Mouse (Mus musculus): Measurements from ENCODE around the gene Pik3r3.
"Not testable (repeated sequence)": the region's sequence is repeated elsewhere in the genome, so short reads cannot be mapped to it uniquely, and the experiment has no call there.

Pik3r3 gene

GRCm38 (mm10) chr4:116221140-116221851, at the start of gene Pik3r3:
Pik3r3 (plus strand) TSS chr4:116221618.
- peak; percentile 97 for DNase-seq (ENCODE audit: low spot score)

GRCm38 (mm10) chr4:116173072-116173471, 48.3 kb upstream of the Pik3r3 start, which contains the start of the genes 1700042G07Rik and Gm49337:
1700042G07Rik (plus strand) TSS chr4:116173372.
Gm49337 (plus strand) TSS chr4:116173384.
- DNase-seq (ENCODE audit: low spot score), result no peak

GRCm38 (mm10) chr4:116173752-116174151, 47.7 kb upstream of the Pik3r3 start:
- DNase-seq (ENCODE audit: low spot score), result no peak

- no peak for DNase-seq (ENCODE audit: low spot score)
These were observed 46.8 kb upstream of the Pik3r3 start for GRCm38 (mm10) chr4:116174466-116175116.

DNA sequence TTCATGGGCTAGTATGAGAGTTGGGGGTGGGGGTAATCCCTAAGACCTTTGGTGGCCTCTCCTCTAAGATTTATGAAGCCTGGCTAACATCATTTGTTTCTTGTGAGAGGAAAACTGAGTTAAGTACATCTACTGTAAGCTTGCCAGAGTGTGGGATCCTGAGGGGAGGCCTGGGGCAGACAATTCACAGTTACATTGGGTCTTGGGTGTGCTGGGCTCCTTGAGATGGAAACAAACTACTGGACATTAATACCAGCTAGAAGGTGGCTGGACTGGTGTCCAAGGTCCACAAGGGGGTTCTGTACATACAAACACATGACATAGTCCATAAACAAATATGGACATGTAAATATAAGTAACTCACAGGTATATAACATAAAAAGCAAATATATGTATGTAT, 46.3 kb upstream of the Pik3r3 start:
- DNase-seq (ENCODE audit: low spot score), result no peak

DNA sequence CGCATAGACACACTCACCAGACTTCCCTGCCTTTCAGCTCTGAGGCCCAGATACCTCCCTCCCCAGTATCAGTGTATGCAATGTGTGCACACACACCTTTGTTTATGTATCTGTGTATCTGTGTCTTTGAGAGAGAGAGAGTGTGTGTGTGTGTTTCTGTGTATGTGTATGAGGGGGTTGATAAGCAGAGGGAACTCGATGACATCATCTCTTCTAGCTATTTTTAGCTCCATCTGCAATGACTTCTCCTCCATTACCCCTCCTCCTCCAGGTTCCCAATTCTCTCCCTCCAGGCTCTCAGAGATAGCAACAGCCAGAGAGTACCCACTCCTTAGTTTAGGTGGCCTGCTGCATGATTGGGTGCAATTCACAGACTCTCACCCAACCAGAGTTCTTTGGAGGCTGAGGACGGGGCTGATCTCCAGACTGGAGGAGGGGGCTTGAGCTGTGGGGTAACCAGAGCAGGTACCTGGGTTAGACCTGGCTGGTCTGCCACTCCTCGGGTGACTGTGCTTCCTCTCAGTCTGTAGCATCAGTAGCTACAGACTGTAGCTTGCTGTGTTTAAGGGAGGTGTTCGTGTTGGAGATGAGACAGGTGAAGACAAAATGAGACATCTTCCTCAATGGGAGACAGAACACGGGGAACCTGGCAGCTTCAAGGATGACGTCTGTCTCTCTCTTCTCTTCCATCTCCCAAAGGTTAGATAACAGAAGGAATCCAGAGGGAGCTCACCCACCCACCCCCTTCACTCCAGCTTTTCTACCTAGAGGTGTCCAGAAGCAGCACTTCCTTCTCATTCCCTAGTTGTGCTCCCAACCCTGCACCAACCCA, 45.5 kb upstream of the Pik3r3 start:
- DNase-seq (ENCODE audit: low spot score), result peak; percentile 56

DNA sequence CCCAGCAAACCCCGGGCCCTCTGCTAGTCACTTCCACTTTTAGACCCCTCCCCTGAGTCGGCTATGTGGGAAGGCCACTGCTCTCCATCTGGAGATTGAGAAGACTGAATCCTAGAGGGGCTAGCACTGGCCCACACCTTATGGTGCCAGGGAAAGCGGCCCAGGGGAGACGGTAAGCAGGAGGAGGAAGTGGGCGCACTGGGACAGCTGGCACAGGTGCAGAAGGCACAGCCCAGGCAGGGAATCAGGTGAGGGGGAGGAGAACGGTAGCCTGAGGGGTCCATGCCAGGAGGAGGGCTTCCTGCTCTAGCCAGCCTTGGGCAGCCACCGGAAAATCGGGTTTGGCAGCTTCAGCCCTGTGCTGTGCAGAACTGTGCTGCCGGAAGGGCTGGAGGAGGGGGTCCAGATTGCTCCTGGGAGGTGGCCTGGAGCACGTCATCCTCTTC, 44.9 kb upstream of the Pik3r3 start:
- no peak for DNase-seq (ENCODE audit: low spot score)

DNA sequence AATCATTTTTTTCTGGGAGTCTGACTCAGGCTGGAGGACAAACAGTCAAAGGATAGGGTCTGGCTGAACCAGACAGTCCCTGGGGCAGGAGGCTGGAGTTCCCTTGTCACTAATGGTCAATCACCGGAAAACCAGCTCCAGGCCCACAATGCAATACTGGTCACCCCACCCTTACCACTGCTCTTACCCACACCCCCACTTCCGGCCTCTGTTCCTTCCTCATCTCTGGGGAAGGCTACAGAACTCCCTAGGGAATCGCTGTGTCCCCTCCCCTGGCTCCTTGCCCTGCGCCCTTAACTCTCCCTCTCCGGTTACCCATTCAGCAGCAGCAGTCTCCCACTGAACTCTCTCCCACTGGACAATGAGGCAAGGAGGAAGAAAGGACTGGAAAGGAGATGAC, 44.3 kb upstream of the Pik3r3 start:
- DNase-seq (ENCODE audit: low spot score), result no peak

DNA sequence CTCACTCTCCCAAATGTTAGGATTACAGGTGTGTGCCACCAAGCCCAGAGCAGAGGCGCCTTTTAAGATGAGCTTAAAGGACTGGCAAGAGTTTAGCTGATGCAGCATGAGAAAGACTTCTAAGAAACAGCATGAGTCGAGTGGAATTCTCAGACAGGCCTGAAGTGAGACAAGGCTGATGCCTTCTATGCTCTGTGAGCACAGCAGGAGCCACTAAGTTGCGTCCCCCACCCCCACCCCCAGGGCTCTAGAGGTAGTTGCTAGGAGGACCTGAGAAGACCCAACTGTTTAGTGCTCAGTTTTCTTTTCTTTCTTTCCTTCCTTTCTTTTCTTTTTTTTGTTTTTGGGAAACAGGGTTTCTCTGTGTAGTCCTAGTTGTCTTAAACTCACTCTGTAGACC, 39.3 kb upstream of the Pik3r3 start:
- DNase-seq (ENCODE audit: low spot score), result no peak

- DNase-seq (ENCODE audit: low spot score), result no peak
These were observed 38.7 kb upstream of the Pik3r3 start for GRCm38 (mm10) chr4:116182745-116183144.

GRCm38 (mm10) chr4:116185083-116185482, 36.3 kb upstream of the Pik3r3 start:
- DNase-seq (ENCODE audit: low spot score), result no peak

- DNase-seq (ENCODE audit: low spot score), result no peak
These were observed 29.1 kb upstream of the Pik3r3 start for GRCm38 (mm10) chr4:116192286-116192835.

GRCm38 (mm10) chr4:116193583-116194383, 27.6 kb upstream of the Pik3r3 start:
- peak; percentile 68 for DNase-seq (ENCODE audit: low spot score)

DNA sequence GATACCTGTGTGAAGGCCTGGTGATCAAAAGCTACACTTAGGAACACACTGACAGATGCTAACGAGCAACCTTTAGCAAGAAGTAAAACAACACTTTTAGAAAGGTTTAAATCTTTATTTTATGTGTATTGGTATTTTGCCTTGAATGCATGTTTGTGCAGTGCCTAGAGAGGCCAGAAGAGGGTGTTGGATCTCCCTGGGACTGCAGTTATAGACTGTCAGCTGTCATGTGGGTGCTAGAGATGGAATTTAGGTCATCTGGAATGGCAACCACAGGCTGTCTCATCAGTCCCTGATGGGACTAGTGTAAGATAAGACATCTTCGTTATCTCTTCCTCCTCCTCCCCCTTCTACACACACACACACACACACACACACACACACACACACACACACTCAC, 23.0 kb upstream of the Pik3r3 start:
- DNase-seq (ENCODE audit: low spot score), result no peak

- DNase-seq (ENCODE audit: low spot score), result no peak
These were observed 17.0 kb upstream of the Pik3r3 start for GRCm38 (mm10) chr4:116204422-116204821.

- no peak for DNase-seq (ENCODE audit: low spot score)
These were observed 14.9 kb upstream of the Pik3r3 start for GRCm38 (mm10) chr4:116206531-116206930.

GRCm38 (mm10) chr4:116208891-116209290, 12.5 kb upstream of the Pik3r3 start:
- no peak for DNase-seq (ENCODE audit: low spot score)

DNA sequence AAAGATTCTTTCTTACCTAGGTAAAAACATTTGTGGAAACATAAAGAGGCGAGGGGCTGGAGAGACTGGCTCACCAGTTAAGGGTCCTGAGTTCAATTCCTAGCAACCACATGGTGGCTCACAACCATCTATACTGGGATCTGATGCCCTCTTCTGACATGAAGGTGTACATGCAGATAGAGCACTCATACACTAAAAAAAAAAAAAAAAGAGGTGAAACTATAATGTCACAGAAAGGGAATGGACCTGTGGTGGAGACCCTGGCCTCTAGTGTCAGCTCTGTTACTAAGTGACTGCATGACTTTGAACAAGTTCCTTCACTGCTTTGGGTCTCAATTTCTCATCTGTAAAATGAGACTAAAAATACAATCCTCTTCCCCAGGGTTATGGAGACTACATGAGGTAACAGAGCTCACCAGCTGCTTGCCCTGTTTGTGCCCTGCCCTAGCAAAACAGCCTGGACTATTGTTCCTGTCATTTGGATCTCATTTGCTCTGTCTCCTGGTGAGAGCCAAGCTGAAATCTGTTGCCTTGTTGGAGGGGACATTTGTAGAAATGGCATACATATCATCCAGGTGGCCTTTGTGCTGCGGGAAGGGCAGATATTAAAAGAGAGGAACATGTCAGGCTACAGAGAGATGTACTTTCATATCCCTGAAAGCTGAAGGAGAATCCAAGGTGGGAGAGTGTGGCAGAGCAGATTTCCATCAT, 5.4 kb upstream of the Pik3r3 start:
- DNase-seq (ENCODE audit: low spot score), result no peak

DNA sequence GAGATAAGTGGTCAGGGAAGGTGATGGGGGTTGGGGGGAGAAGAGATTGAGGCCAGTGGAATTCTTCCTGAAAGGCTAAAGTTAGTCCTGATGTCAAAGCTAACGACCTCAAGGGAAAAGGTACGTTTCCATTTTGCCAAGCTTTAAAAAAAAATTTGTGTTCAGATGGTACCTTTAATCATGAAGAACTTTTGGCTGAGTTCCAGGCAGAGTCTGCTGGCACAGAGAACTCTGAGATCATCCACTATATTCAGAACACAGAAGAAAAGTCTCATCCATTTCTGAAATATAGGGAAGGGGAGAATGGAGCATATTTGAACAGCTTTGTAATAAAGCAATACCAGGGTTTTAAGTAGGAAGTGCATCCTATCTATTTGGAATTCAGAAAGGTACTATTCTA, 4.4 kb upstream of the Pik3r3 start:
- no peak for DNase-seq (ENCODE audit: low spot score)

DNA sequence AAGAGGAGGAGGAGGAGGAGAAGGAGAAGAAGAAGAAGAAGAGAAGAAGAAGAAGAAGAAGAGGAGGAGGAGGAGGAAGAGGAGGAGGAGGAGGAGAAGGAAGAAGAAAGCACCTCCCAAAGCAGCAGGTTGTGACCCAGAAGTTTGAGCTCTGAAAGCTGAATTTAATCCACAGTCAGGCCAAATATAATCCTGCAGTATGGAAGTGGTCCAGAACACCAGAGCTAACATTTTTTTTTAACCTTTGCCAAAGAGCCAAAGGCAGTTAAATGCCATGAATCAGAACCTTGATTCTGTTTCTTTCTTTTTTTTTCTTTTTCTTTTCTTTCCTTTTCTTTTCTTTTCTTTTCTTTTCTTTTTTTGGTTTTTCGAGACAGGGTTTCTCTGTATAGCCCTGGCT, 3.8 kb upstream of the Pik3r3 start:
- not testable (repeated sequence) for DNase-seq (ENCODE audit: low spot score)

- DNase-seq (ENCODE audit: low spot score), result no peak
These were observed 2.4 kb upstream of the Pik3r3 start for GRCm38 (mm10) chr4:116219056-116219455.

Data from c-Kit-positive CD71-positive TER-119-positive erythroid progenitor cells, embryonic 14.5 days (primary cell).